Mouse (Mus musculus) spleen, adult 2 months (tissue): Measurements from ENCODE around the gene Prdx6.

Experiments
- CTCF ChIP-seq: fragments of 200-500 bp; IDR thresholded peaks from 2 replicates; pipeline ENCODE4 v1.5.1; 2011; ENCODE audit warnings: mild to moderate bottlenecking, inconsistent platforms; ENCODE audit not compliant: insufficient read depth, insufficient read length, insufficient replicate concordance; ENCODE audit errors: extremely low read depth
- POLR2A ChIP-seq: fragments of 200-500 bp; IDR thresholded peaks from 2 replicates; pipeline ENCODE4 v1.6.1; 2011; ENCODE audit warnings: low read depth, low read length, inconsistent platforms

DNA sequence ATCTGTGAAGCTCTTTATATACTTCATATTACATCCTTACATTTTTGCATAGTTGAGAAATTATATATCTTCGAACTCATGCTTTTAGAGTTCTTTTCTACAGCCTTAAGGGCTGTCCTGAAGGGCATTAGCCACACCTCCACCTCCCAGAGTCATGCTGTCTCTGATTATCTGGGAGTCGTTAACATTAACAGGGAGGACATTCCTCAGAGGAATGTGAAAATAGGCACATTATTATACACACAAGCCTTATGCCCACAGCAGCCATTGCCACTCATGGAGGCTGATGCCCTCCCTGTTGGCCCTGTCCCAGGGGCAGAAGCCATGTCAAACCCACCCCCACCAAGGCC lies 20.4 kb upstream of the Prdx6 start:
- no peak for TF ChIP-seq POLR2A
- TF ChIP-seq CTCF: no peak
